Mouse (Mus musculus) heart, embryonic 15.5 days (tissue): Measurements from ENCODE around the gene Cdca5. TPM values are rescaled to one million over a fixed set of nuclear protein-coding genes. Genes with fewer than 3 reads are reported as not detected.

Experiments used
- ATAC-seq: fragments of 200-750 bp; cut with Nextera tagmentation; replicated peaks from 2 replicates; pipeline ENCODE4 v1.8.0; 2017; ENCODE audit warnings: low read depth, moderate TSS enrichment; ENCODE audit not compliant: insufficient number of reproducible peaks, insufficient read depth, low FRiP score
- H3K27ac ChIP-seq: fragments of 300-500 bp; sonication (generic); 2 replicates; pipeline ENCODE4 v1.5.1; 2015; ENCODE audit warnings: mild to moderate bottlenecking, inconsistent platforms
- H3K27me3 ChIP-seq: fragments of 300-500 bp; sonication (generic); 2 replicates; pipeline ENCODE4 v1.6.1; 2015; ENCODE audit warnings: inconsistent platforms
- H3K36me3 ChIP-seq: fragments of 300-500 bp; sonication (generic); 2 replicates; pipeline ENCODE4 v1.6.1; 2015; ENCODE audit warnings: mild to moderate bottlenecking, inconsistent platforms
- H3K4me1 ChIP-seq: fragments of 300-500 bp; sonication (generic); replicated peaks from 2 replicates; pipeline ENCODE4 v1.6.1; 2015; ENCODE audit warnings: inconsistent platforms
- H3K4me2 ChIP-seq: fragments of 300-500 bp; sonication (generic); 2 replicates; pipeline ENCODE4 v1.6.1; 2015; ENCODE audit warnings: inconsistent platforms, mild to moderate bottlenecking, moderate library complexity
- H3K4me3 ChIP-seq: fragments of 300-500 bp; sonication (generic); 2 replicates; pipeline ENCODE4 v1.5.1; 2015; ENCODE audit warnings: mild to moderate bottlenecking, inconsistent platforms
- H3K9ac ChIP-seq: fragments of 300-500 bp; sonication (generic); 2 replicates; pipeline ENCODE4 v1.6.1; 2015; ENCODE audit warnings: mild to moderate bottlenecking, inconsistent platforms
- H3K9me3 ChIP-seq: fragments of 300-500 bp; sonication (generic); replicated peaks from 2 replicates; pipeline ENCODE4 v1.6.1; 2016; ENCODE audit warnings: inconsistent platforms
- WGBS: fragments of 180-500 bp; shearing (Covaris S2); methylation state at CpG from one replicate; pipeline ENCODE4 v1.1.7; 2015; ENCODE audit warnings: mixed read lengths; 5-methylcytosine and 5-hydroxymethylcytosine counted together
- polyA plus RNA-seq: library from polyadenylated mRNA; unstranded; fragments of >200 nt; fragmentation: Nextera tagmentation; extraction: Ambion mirVana; gene quantifications from 2 replicates; pipeline ENCODE4 v1.2.1, GENCODE M21; 2015

Cdca5 gene
- polyA plus RNA-seq, 1 experiment from 2014 or later = 19.6 TPM

GRCm38 (mm10) chr19:6047899-6048166 lies 37.0 kb upstream of the Cdca5 start:
- H3K27ac ChIP-seq = no peak overlapping the region
- no peak for ATAC-seq

GRCm38 (mm10) chr19:6048681-6049410 lies 35.9 kb upstream of the Cdca5 start:
- no peak overlapping the region for H3K4me3 ChIP-seq
- H3K27me3 ChIP-seq = no peaks in the 10 kb centered on the region
- peaks cover 59% of the 10 kb centered on the region for H3K36me3 ChIP-seq
- H3K4me2 ChIP-seq = no peak overlapping the region
- peaks cover 18% of the 10 kb centered on the region for H3K4me1 ChIP-seq
- whole genome bisulfite sequencing = 75% methylated on average over 11 of the region's 11 CpGs
- no peak overlapping the region for H3K9ac ChIP-seq
- H3K9me3 ChIP-seq = no peaks in the 10 kb centered on the region
- no peak overlapping the region for H3K27ac ChIP-seq
- no peak for ATAC-seq

More at GRCm38 (mm10) chr19:6047899-6048166, 37.0 kb upstream of the Cdca5 start:
- peak overlapping the region; percentile 93 for H3K4me3 ChIP-seq
- WGBS = 78% methylated on average over 8 of the region's 8 CpGs
- H3K27me3 ChIP-seq = no peaks in the 10 kb centered on the region
- H3K4me1 ChIP-seq = peaks cover 18% of the 10 kb centered on the region
- H3K9me3 ChIP-seq = no peaks in the 10 kb centered on the region
- peaks cover 49% of the 10 kb centered on the region for H3K36me3 ChIP-seq
- peak overlapping the region; percentile 92 for H3K4me2 ChIP-seq
- H3K9ac ChIP-seq = peak overlapping the region; percentile 84

GRCm38 (mm10) chr19:6052516-6052915 lies 32.3 kb upstream of the Cdca5 start:
- Histone ChIP-seq H3K9ac (no peak overlapping the region), H3K9me3 (no peaks in the 10 kb centered on the region), H3K4me2 (no peak overlapping the region), H3K27ac (no peak overlapping the region), H3K4me3 (no peak overlapping the region), H3K4me1 (peaks cover 20% of the 10 kb centered on the region), H3K27me3 (no peaks in the 10 kb centered on the region), H3K36me3 (peaks cover 76% of the 10 kb centered on the region)
- no peak for ATAC-seq
- 82% methylated on average over 7 of the region's 7 CpGs for WGBS

GRCm38 (mm10) chr19:6054296-6054695 lies 30.5 kb upstream of the Cdca5 start:
- no peak for ATAC-seq
- Histone ChIP-seq H3K27me3 (no peaks in the 10 kb centered on the region), H3K27ac (no peak overlapping the region), H3K36me3 (peaks cover 71% of the 10 kb centered on the region), H3K4me3 (no peak overlapping the region), H3K9ac (no peak overlapping the region), H3K4me1 (peaks cover 20% of the 10 kb centered on the region), H3K4me2 (no peak overlapping the region), H3K9me3 (no peaks in the 10 kb centered on the region)
- 79% methylated on average over 5 of the region's 5 CpGs for WGBS

- no peaks in the 10 kb centered on the region for H3K27me3 ChIP-seq
- 43% methylated on average over 4 of the region's 4 CpGs for WGBS
- ATAC-seq = no peak
- peak overlapping the region; percentile 94 for H3K4me3 ChIP-seq
- H3K36me3 ChIP-seq = peaks cover 53% of the 10 kb centered on the region
- H3K4me1 ChIP-seq = peaks cover 24% of the 10 kb centered on the region
- H3K9ac ChIP-seq = peak overlapping the region; percentile 85
- H3K27ac ChIP-seq = no peak overlapping the region
- H3K4me2 ChIP-seq = peak overlapping the region; percentile 79
- H3K9me3 ChIP-seq = no peaks in the 10 kb centered on the region
Measured at GRCm38 (mm10) chr19:6056696-6057095, 28.1 kb upstream of the Cdca5 start.

GRCm38 (mm10) chr19:6057313-6058096 lies 27.3 kb upstream of the Cdca5 start, which contains the start of the genes Mrpl49 and Fau:
Gene Mrpl49, minus strand, starts transcription at chr19:6057785.
Gene Fau, plus strand, starts transcription at chr19:6057844.
- H3K9ac ChIP-seq = peak within 1 kb of the TSS; percentile 92
- H3K4me3 ChIP-seq = peak within 1 kb of the TSS; percentile 94
- no peaks in the 10 kb centered on the region for H3K9me3 ChIP-seq
- H3K27ac ChIP-seq = peak within 1 kb of the TSS; percentile 83
- no peaks in the 10 kb centered on the region for H3K27me3 ChIP-seq
- H3K36me3 ChIP-seq = peaks cover 45% of the 10 kb centered on the region
- under 1% methylated on average over 62 of the region's 63 CpGs for WGBS
- peaks cover 29% of the 10 kb centered on the region for H3K4me1 ChIP-seq
- ATAC-seq = peak; percentile 88
- peak within 1 kb of the TSS; percentile 79 for H3K4me2 ChIP-seq

GRCm38 (mm10) chr19:6058513-6058912 lies 26.3 kb upstream of the Cdca5 start:
- ATAC-seq = no peak
- H3K4me3 ChIP-seq = peak overlapping the region; percentile 94
- 28% methylated on average over 5 of the region's 5 CpGs for WGBS
- no peaks in the 10 kb centered on the region for H3K9me3 ChIP-seq
- no peaks in the 10 kb centered on the region for H3K27me3 ChIP-seq
- H3K4me1 ChIP-seq = peaks cover 35% of the 10 kb centered on the region
- H3K4me2 ChIP-seq = peak overlapping the region; percentile 79
- peak overlapping the region; percentile 83 for H3K27ac ChIP-seq
- H3K9ac ChIP-seq = peak overlapping the region; percentile 92
- H3K36me3 ChIP-seq = peaks cover 34% of the 10 kb centered on the region

- peak overlapping the region; percentile 79 for H3K4me2 ChIP-seq
- H3K4me3 ChIP-seq = peak overlapping the region; percentile 94
- peaks cover 30% of the 10 kb centered on the region for H3K36me3 ChIP-seq
- no peaks in the 10 kb centered on the region for H3K9me3 ChIP-seq
- peaks cover 35% of the 10 kb centered on the region for H3K4me1 ChIP-seq
- no peak overlapping the region for H3K27ac ChIP-seq
- 82% methylated on average over 5 of the region's 5 CpGs for WGBS
- peak overlapping the region; percentile 92; the same call in 1 of the 2 replicates for H3K9ac ChIP-seq
- no peaks in the 10 kb centered on the region for H3K27me3 ChIP-seq
- no peak for ATAC-seq
Measured at GRCm38 (mm10) chr19:6058966-6059365, 25.8 kb upstream of the Cdca5 start.

GRCm38 (mm10) chr19:6061021-6061533 lies 23.7 kb upstream of the Cdca5 start, which contains the start of gene Znhit2:
Gene Znhit2, plus strand, starts transcription at chr19:6061192.
- ATAC-seq = peak; percentile 76
- Histone ChIP-seq H3K27ac (peak within 1 kb of the TSS; percentile 88), H3K9me3 (no peaks in the 10 kb centered on the region), H3K9ac (peak within 1 kb of the TSS; percentile 81), H3K4me3 (peak within 1 kb of the TSS; percentile 62), H3K4me1 (peaks cover 35% of the 10 kb centered on the region), H3K36me3 (peaks cover 14% of the 10 kb centered on the region), H3K27me3 (no peaks in the 10 kb centered on the region), H3K4me2 (peak within 1 kb of the TSS; percentile 89)
- 0% methylated on average over 58 of the region's 58 CpGs for WGBS

GRCm38 (mm10) chr19:6061641-6062302 lies 23.0 kb upstream of the Cdca5 start:
- Histone ChIP-seq H3K4me1 (peaks cover 33% of the 10 kb centered on the region), H3K36me3 (peaks cover 14% of the 10 kb centered on the region), H3K9ac (peak overlapping the region; percentile 81), H3K9me3 (no peaks in the 10 kb centered on the region), H3K4me2 (peak overlapping the region; percentile 89), H3K27ac (peak overlapping the region; percentile 88), H3K27me3 (no peaks in the 10 kb centered on the region), H3K4me3 (peak overlapping the region; percentile 62)
- ATAC-seq = no peak
- WGBS = under 1% methylated on average over 44 of the region's 44 CpGs

GRCm38 (mm10) chr19:6062418-6062817 lies 22.4 kb upstream of the Cdca5 start:
- peak overlapping the region; percentile 88 for H3K27ac ChIP-seq
- H3K27me3 ChIP-seq = no peaks in the 10 kb centered on the region
- no peak for ATAC-seq
- peak overlapping the region; percentile 89 for H3K4me2 ChIP-seq
- H3K4me3 ChIP-seq = peak overlapping the region; percentile 62
- H3K4me1 ChIP-seq = peaks cover 36% of the 10 kb centered on the region
- WGBS = 61% methylated on average over 5 of the region's 5 CpGs
- H3K9ac ChIP-seq = peak overlapping the region; percentile 81
- peaks cover 14% of the 10 kb centered on the region for H3K36me3 ChIP-seq
- H3K9me3 ChIP-seq = no peaks in the 10 kb centered on the region
